Mouse (Mus musculus) erythroblast, embryonic 14.5 days (primary cell): ENCODE measurements around the gene Olfr469. TPM values are rescaled to one million over a fixed set of nuclear protein-coding genes. Genes with fewer than 3 reads are reported as not detected.
"Not testable (repeated sequence)": the region's sequence is repeated elsewhere in the genome, so short reads cannot be mapped to it uniquely, and the experiment has no call there.

Source experiments
- H3K27me3 ChIP-seq: 2 replicates; pipeline ENCODE4 v1.6.1; 2012; ENCODE audit warnings: inconsistent platforms; ENCODE audit not compliant: control insufficient read depth
- H3K36me3 ChIP-seq: 2 replicates; pipeline ENCODE4 v1.6.1; 2012; ENCODE audit warnings: mild to moderate bottlenecking, inconsistent platforms; ENCODE audit not compliant: control insufficient read depth
- H3K4me1 ChIP-seq: 2 replicates; pipeline ENCODE4 v1.6.1; 2012; ENCODE audit warnings: inconsistent platforms; ENCODE audit not compliant: control insufficient read depth
- H3K4me3 ChIP-seq: replicated peaks from 2 replicates; pipeline ENCODE3; 2012; ENCODE audit warnings: moderate library complexity, mild to moderate bottlenecking, inconsistent platforms
- H3K9me3 ChIP-seq: 2 replicates; pipeline ENCODE4 v1.6.1; 2012; ENCODE audit warnings: low read length, inconsistent platforms, mixed read lengths; ENCODE audit not compliant: control insufficient read depth
- GATA1 ChIP-seq: IDR thresholded peaks from 2 replicates; pipeline ENCODE4 v1.6.1; 2012; ENCODE audit warnings: low read length, inconsistent platforms, mixed read lengths
- TAL1 ChIP-seq: IDR thresholded peaks from 3 replicates; pipeline ENCODE4 v1.6.1; 2012; ENCODE audit warnings: low read length, inconsistent platforms, mixed read lengths
- polyA plus RNA-seq: library from polyadenylated mRNA; stranded (reverse); fragments of >175 nt; gene quantifications from 2 replicates; pipeline ENCODE4 v1.2.3, GENCODE M21; 2012

Olfr469 gene
- polyA plus RNA-seq: not detected in 2 replicates

DNA sequence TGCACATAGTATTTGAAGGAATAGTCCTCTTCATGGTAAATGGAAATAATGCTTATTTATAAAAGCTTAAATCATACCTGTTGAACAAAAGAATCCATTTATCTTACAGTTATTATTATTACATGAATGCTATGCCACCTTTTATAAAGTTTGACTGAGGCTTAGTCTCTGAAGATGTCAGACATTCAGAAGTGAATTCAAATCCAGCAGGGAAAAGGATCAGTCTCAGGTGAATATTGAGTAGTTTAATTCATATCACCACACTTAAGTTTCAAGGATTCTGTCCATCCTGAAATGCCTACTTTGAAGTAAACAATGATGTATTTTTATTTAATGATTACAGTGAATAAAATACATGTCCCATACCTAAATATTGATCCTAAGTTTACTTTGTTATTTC, at the start of gene Olfr469:
Gene Olfr469, minus strand, starts transcription at position 101 of the 400 bp plus-strand sequence.
- H3K27me3 ChIP-seq, H3K4me1 ChIP-seq, H3K9me3 ChIP-seq, H3K36me3 ChIP-seq, H3K4me3 ChIP-seq: not testable (repeated sequence)

DNA sequence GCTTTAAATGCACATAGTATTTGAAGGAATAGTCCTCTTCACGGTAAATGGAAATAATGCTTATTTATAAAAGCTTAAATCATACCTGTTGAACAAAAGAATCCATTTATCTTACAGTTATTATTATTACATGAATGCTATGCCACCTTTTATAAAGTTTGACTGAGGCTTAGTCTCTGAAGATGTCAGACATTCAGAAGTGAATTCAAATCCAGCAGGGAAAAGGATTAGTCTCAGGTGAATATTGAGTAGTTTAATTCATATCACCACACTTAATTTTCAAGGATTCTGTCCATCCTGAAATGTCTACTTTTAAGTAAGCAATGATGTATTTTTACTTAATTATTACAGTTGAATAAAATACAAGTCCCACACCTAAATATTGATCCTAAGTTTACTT, 22.0 kb upstream of the Olfr469 start, which contains the start of gene Olfr470:
Gene Olfr470, minus strand, starts transcription at position 101 of the 400 bp plus-strand sequence.
- not testable (repeated sequence) for H3K27me3 ChIP-seq, H3K4me1 ChIP-seq, H3K36me3 ChIP-seq, H3K9me3 ChIP-seq, H3K4me3 ChIP-seq

GRCm38 (mm10) chr7:107841719-107842118, 16.4 kb upstream of the Olfr469 start:
- TF ChIP-seq TAL1 (no peak), GATA1 (no peak)

DNA sequence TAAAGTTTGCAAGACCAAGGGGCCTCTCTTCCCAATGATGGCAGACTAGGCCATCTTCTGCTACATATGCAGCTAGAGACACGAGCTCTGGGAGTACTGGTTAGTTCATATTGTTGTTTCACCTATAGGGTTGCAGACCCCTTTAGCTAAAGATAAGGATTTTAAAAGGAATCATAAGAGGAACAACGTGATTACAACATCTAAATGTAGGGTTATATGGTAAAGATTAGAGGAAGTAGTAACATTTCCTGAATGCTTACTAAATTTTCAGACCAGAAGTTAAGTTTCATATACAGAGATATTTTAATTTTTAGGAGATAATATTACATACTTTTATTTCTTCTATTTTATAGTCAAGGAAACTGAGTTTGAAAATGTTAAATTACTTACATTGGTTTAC, 1.5 kb downstream of the Olfr469 start:
- not testable (repeated sequence) for H3K4me3 ChIP-seq, H3K36me3 ChIP-seq, H3K27me3 ChIP-seq, H3K4me1 ChIP-seq, H3K9me3 ChIP-seq

More at GRCm38 (mm10) chr7:107841719-107842118, 16.4 kb upstream of the Olfr469 start:
- H3K4me1 ChIP-seq: no peaks in the 10 kb centered on the region
- no peak overlapping the region for H3K4me3 ChIP-seq
- no peaks in the 10 kb centered on the region for H3K27me3 ChIP-seq
- no peaks in the 10 kb centered on the region for H3K36me3 ChIP-seq
- no peaks in the 10 kb centered on the region for H3K9me3 ChIP-seq

DNA sequence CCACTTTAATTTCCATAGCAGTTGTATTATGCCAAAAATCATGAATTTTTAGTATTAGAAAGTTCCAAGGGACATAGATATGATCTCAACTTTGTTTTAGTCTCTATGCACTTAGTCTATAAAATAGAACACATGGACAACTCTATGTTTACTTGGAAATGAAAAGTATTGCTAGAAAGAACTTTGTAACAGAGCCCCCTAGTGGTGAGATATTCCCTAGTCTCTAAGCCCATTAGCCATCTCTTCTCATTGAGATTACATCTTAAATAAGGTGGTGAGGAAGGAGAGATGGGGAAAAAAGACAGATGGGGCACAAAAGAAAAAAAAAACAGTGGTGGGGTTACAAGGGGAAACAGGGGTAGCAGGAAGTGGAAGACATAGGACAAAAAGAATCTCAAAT, 5.9 kb downstream of the Olfr469 start:
- Histone ChIP-seq H3K4me1 (no peaks in the 10 kb centered on the region), H3K27me3 (no peaks in the 10 kb centered on the region), H3K36me3 (no peaks in the 10 kb centered on the region), H3K4me3 (no peak overlapping the region), H3K9me3 (no peaks in the 10 kb centered on the region; the same call in 1 of the 2 replicates)
- TF ChIP-seq GATA1 (no peak), TAL1 (no peak)

DNA sequence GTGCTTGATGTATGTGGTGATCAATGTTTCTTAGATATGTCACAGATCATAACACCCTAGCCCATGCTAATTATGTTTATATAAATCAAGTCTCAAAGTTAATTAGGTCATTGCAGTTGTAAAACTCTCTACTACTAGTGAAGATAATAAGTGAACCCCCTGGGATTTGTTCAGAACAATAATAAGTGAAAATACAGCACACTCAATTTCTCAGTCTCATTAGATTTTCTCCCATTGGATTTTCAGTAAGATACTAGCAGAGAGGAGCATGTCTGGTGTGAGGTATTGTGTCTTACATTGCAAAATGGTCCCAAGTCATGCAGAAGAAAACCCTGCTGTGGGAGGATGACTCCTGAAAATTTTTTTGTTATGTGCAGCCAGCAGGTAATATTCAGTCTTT, 13.4 kb downstream of the Olfr469 start, which contains the start of gene Olfr467:
Gene Olfr467, plus strand, starts transcription at position 301 of the 400 bp plus-strand sequence.
- Histone ChIP-seq H3K4me3 (no peak within 1 kb of the TSS), H3K4me1 (no peaks in the 10 kb centered on the region), H3K36me3 (no peaks in the 10 kb centered on the region), H3K27me3 (no peaks in the 10 kb centered on the region), H3K9me3 (no peaks in the 10 kb centered on the region)
- TF ChIP-seq TAL1 (no peak), GATA1 (no peak)

DNA sequence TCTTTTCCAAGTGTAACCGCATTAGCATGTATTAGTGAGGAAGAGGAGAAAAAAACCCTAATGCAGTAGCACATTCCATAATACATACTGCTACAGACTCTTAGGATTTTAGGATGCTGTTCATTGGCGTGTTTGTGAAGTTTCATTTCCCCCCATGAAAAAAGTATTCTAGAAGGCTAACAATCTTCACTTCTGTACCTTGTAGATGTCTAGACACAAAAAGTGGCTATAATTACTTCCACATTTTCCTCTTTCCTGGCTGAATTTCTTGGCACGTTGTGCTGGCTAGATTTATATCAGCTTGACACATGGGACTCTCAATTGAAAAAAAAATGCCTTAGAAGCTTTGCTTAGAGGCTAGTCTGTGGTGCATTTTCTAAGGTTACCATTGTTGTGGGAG, 23.2 kb downstream of the Olfr469 start:
- Histone ChIP-seq H3K4me1 (no peaks in the 10 kb centered on the region), H3K4me3 (no peak overlapping the region), H3K36me3 (no peaks in the 10 kb centered on the region), H3K27me3 (no peaks in the 10 kb centered on the region), H3K9me3 (0 out of 2 replicates have a peak, but pooled peaks cover 2% of the 10 kb centered on the region)
- TF ChIP-seq GATA1: no peak
- no peak for TF ChIP-seq TAL1

DNA sequence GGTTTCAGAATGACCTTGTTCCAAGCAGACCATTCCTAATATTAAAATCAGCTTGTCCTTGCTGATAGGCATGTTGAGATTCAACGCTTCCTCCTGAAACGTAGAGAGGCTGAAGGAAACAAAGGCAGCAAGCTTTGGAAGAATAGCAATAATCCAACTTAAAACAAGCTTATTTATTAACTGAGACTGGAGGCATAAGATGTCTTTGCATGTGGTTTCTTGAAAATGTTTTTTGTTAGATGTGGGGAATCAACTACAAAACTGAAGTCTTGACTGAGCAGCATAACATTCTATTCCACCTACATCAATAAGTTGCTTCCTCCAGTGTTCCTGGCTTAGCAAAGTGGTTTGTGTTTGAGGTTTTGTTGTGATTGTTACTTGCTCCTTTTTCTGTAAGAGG, 24.2 kb downstream of the Olfr469 start, which contains the start of gene Ovch2:
Gene Ovch2, minus strand, starts transcription at position 101 of the 400 bp plus-strand sequence.
- TF ChIP-seq TAL1: no peak
- TF ChIP-seq GATA1: no peak
- 0 out of 2 replicates have a peak, but pooled peaks cover 2% of the 10 kb centered on the region for H3K9me3 ChIP-seq
- no peaks in the 10 kb centered on the region for H3K27me3 ChIP-seq
- H3K36me3 ChIP-seq: no peaks in the 10 kb centered on the region
- no peaks in the 10 kb centered on the region for H3K4me1 ChIP-seq
- no peak within 1 kb of the TSS for H3K4me3 ChIP-seq

DNA sequence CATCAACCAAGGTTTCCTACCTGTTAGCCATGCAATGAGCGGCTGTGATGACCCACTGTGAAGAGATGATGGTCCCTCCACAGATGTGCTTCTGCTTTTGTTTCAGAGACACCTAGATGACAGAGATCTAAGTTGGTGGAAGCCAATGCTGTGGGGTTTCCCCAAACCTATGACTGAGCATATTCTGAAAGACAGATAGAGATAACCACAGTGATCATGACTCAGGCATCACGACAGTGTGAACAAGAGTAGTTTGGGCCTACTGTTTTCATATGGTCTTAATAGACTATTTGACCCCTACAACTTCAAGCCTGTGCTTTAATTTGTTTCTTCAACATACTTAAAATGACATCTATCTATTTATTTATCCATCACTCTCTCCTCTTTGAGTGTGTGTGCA, 28.8 kb downstream of the Olfr469 start:
- Histone ChIP-seq H3K4me1 (no peaks in the 10 kb centered on the region), H3K9me3 (no peaks in the 10 kb centered on the region), H3K27me3 (no peaks in the 10 kb centered on the region), H3K4me3 (no peak overlapping the region), H3K36me3 (no peaks in the 10 kb centered on the region)
- TF ChIP-seq GATA1 (no peak), TAL1 (no peak)

GRCm38 (mm10) chr7:107787977-107788620, 37.2 kb downstream of the Olfr469 start:
- no peaks in the 10 kb centered on the region for H3K4me1 ChIP-seq
- H3K9me3 ChIP-seq: no peaks in the 10 kb centered on the region
- H3K36me3 ChIP-seq: no peaks in the 10 kb centered on the region
- H3K27me3 ChIP-seq: no peaks in the 10 kb centered on the region
- H3K4me3 ChIP-seq: no peak overlapping the region
- TF ChIP-seq GATA1: no peak
